Mouse (Mus musculus): ENCODE results near the gene Arhgef3.
A peak's percentile ranks its signal among the peaks of the same experiment; 100 is the strongest.

The Arhgef3 gene

GRCm38 (mm10) chr14:27114362-27115274, at the start of gene Arhgef3:
Gene Arhgef3 (plus strand): TSS chr14:27114899.
- peak; percentile 70 for DNase-seq

GRCm38 (mm10) chr14:27066171-27066929, 48.3 kb upstream of the Arhgef3 start:
- peak; percentile 90 for DNase-seq

GRCm38 (mm10) chr14:27067866-27068271, 46.8 kb upstream of the Arhgef3 start:
- DNase-seq: no peak

GRCm38 (mm10) chr14:27069434-27070097, 45.1 kb upstream of the Arhgef3 start:
- DNase-seq: peak; percentile 66

- no peak for DNase-seq
These were observed 44.6 kb upstream of the Arhgef3 start for GRCm38 (mm10) chr14:27070128-27070527.

- DNase-seq: no peak
These were observed 43.9 kb upstream of the Arhgef3 start for GRCm38 (mm10) chr14:27070758-27071157.

GRCm38 (mm10) chr14:27071985-27072384, 42.7 kb upstream of the Arhgef3 start:
- DNase-seq: peak; percentile 63

GRCm38 (mm10) chr14:27075084-27075483, 39.6 kb upstream of the Arhgef3 start:
- no peak for DNase-seq

GRCm38 (mm10) chr14:27075909-27076521, 38.7 kb upstream of the Arhgef3 start:
- peak; percentile 66 for DNase-seq

GRCm38 (mm10) chr14:27076522-27076920, 38.2 kb upstream of the Arhgef3 start:
- DNase-seq: no peak

GRCm38 (mm10) chr14:27081536-27082275, 33.0 kb upstream of the Arhgef3 start:
- DNase-seq: no peak

GRCm38 (mm10) chr14:27085471-27085870, 29.2 kb upstream of the Arhgef3 start:
- DNase-seq: no peak

GRCm38 (mm10) chr14:27085999-27086398, 28.7 kb upstream of the Arhgef3 start:
- no peak for DNase-seq

GRCm38 (mm10) chr14:27094247-27094646, 20.5 kb upstream of the Arhgef3 start:
- DNase-seq: no peak

GRCm38 (mm10) chr14:27096133-27096532, 18.6 kb upstream of the Arhgef3 start:
- no peak for DNase-seq

GRCm38 (mm10) chr14:27096779-27097178, 17.9 kb upstream of the Arhgef3 start:
- peak; percentile 93 for DNase-seq

- no peak for DNase-seq
These were observed 13.0 kb upstream of the Arhgef3 start for GRCm38 (mm10) chr14:27101735-27102134.

- DNase-seq: peak; percentile 29
These were observed 12.0 kb upstream of the Arhgef3 start for GRCm38 (mm10) chr14:27102720-27103119.

- DNase-seq: peak; percentile 67
These were observed 8.8 kb upstream of the Arhgef3 start for GRCm38 (mm10) chr14:27105731-27106457.

GRCm38 (mm10) chr14:27108748-27109504, 5.8 kb upstream of the Arhgef3 start:
- DNase-seq: peak; percentile 36

- no peak for DNase-seq
These were observed 569 bp downstream of the Arhgef3 start for GRCm38 (mm10) chr14:27115275-27115660.
